Mouse (Mus musculus): ENCODE measurements around the gene Pde7b.
"Not testable (repeated sequence)": the region's sequence is repeated elsewhere in the genome, so short reads cannot be mapped to it uniquely, and the experiment has no call there.

Gene Pde7b

GRCm38 (mm10) chr10:20548833-20549710 lies 175.8 kb downstream of the Pde7b start:
- peak; percentile 39 for DNase-seq (ENCODE audit: low spot score)

GRCm38 (mm10) chr10:20547951-20548551 lies 176.8 kb downstream of the Pde7b start:
- peak; percentile 67 for DNase-seq (ENCODE audit: low spot score)

GRCm38 (mm10) chr10:20543121-20543520 lies 181.8 kb downstream of the Pde7b start:
- DNase-seq (ENCODE audit: low spot score): no peak

- no peak for DNase-seq (ENCODE audit: low spot score)
Measured at GRCm38 (mm10) chr10:20533811-20534210, 191.1 kb downstream of the Pde7b start.

- no peak for DNase-seq (ENCODE audit: low spot score)
Measured at GRCm38 (mm10) chr10:20531921-20532320, 193.0 kb downstream of the Pde7b start.

GRCm38 (mm10) chr10:20528544-20529411 lies 196.1 kb downstream of the Pde7b start:
- DNase-seq (ENCODE audit: low spot score): peak; percentile 34

GRCm38 (mm10) chr10:20527737-20528136 lies 197.1 kb downstream of the Pde7b start:
- no peak for DNase-seq (ENCODE audit: low spot score)

- DNase-seq (ENCODE audit: low spot score): no peak
Measured at GRCm38 (mm10) chr10:20518529-20518889, 206.4 kb downstream of the Pde7b start.

GRCm38 (mm10) chr10:20517756-20518528 lies 206.9 kb downstream of the Pde7b start:
- DNase-seq (ENCODE audit: low spot score): not testable (repeated sequence)

- DNase-seq (ENCODE audit: low spot score): no peak
Measured at GRCm38 (mm10) chr10:20513891-20514290, 211.0 kb downstream of the Pde7b start.

- no peak for DNase-seq (ENCODE audit: low spot score)
Measured at GRCm38 (mm10) chr10:20513461-20513860, 211.4 kb downstream of the Pde7b start.

GRCm38 (mm10) chr10:20509819-20510218 lies 215.1 kb downstream of the Pde7b start:
- DNase-seq (ENCODE audit: low spot score): no peak

GRCm38 (mm10) chr10:20508497-20508896 lies 216.4 kb downstream of the Pde7b start:
- DNase-seq (ENCODE audit: low spot score): no peak

- DNase-seq (ENCODE audit: low spot score): no peak
Measured at GRCm38 (mm10) chr10:20507732-20508412, 217.0 kb downstream of the Pde7b start.

GRCm38 (mm10) chr10:20507069-20507468 lies 217.8 kb downstream of the Pde7b start:
- DNase-seq (ENCODE audit: low spot score): no peak

GRCm38 (mm10) chr10:20505454-20505853 lies 219.4 kb downstream of the Pde7b start:
- no peak for DNase-seq (ENCODE audit: low spot score)

GRCm38 (mm10) chr10:20504800-20505199 lies 220.1 kb downstream of the Pde7b start:
- no peak for DNase-seq (ENCODE audit: low spot score)

GRCm38 (mm10) chr10:20503265-20504025 lies 221.4 kb downstream of the Pde7b start:
- no peak for DNase-seq (ENCODE audit: low spot score)

- DNase-seq (ENCODE audit: low spot score): no peak
Measured at GRCm38 (mm10) chr10:20501221-20501620, 223.7 kb downstream of the Pde7b start.

- DNase-seq (ENCODE audit: low spot score): no peak
Measured at GRCm38 (mm10) chr10:20495051-20495450, 229.8 kb downstream of the Pde7b start.

Measured in retina, embryonic 14.5 days (tissue).